Mouse (Mus musculus) gastrocnemius, postnatal 10 days (tissue): ENCODE measurements around the gene Plscr5. TPM values are rescaled to one million over a fixed set of nuclear protein-coding genes. Genes with fewer than 3 reads are reported as not detected.
"Not testable (repeated sequence)": the region's sequence is repeated elsewhere in the genome, so short reads cannot be mapped to it uniquely, and the experiment has no call there.

Experiments used
- DNase-seq: peaks from one replicate; pipeline ENCODE4 v3.0.0; 2021; ENCODE audit warnings: mixed read lengths
- long read RNA-seq, 2 experiments: library from polyadenylated mRNA; stranded (forward); transcript quantifications; one replicate each; pipeline ENCODE4 v2.0.0; 2021
- total RNA-seq, 2 experiments: library from RNA; stranded (reverse); gene quantifications; 2 replicates each; pipeline ENCODE4 v1.2.3; 2021

The Plscr5 gene
- total RNA-seq: not detected
- long read RNA-seq, experiment 1: 0 reads
- long read RNA-seq, experiment 2: 0 reads

DNA sequence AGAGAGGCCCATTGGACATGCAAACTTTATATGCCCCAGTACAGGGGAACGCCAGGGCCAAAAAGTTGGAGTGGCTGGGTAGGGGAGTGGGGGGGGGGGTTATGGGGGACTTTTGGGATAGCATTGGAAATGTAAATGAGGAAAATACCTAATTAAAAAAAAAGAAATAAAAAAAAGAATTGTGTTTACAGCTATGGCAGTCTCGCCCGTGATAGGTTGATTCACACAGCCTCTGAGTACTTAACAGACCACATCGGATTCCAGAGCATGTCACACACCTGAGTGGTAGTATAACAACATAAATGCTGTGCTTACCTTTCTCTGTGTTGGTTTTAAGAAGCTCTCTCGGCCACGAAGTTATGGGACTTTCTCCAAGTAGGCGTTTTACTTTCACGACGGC is at the start of gene Plscr5:
Gene Plscr5 (plus strand): TSS at position 301 of the 400 bp plus-strand sequence.
- DNase-seq: not testable (repeated sequence)

DNA sequence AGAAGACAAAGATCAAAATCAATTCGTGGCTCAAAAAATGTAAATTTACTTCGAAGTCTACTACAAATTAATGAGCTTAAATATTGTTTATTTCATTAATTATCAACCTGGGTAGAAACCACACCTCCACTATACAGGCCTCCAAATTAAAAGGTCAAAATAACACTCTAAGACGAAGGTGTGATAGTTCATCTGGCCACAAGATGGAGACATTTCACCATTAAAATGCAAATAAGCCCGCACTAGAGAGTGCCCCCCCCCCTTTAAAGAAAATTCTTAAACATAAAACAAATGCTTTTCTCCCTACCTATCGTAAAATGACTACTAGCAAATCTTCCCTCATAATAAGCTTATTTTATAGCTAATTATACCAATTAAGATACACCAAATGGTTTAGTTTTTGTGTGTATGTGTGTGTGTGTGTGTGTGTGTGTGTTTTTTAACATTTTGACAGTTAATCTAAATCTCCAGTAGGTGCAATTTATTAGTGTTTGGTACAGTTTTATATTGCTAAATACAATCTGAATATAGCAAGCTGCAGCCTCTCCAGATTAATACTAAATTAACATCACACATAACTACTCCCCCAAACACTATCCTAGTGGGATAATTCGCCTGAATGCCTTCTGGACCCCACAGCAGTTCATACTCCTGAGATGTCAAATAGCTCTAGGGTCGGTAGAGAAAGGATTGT is 45.0 kb upstream of the Plscr5 start:
- DNase-seq: peak; percentile 6

DNA sequence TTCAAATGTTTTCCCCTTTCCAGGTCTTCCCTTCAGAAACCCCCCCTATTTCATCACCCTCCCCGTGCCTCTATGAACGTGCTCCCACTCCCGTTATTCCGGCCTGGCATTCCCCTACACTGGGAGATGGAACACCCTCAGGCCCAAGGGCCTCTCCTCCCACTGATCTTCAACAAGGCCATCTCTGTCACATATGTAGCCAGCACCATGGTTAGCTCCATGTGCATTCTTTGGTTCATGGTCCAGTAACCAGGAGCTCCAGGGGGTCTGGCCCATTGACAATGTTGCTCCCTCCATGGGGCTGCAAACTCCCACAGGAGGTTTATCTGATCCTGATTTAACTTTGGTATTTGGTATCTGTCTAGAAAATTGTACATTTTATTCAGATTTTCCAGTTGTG is 30.5 kb upstream of the Plscr5 start:
- DNase-seq: no peak

DNA sequence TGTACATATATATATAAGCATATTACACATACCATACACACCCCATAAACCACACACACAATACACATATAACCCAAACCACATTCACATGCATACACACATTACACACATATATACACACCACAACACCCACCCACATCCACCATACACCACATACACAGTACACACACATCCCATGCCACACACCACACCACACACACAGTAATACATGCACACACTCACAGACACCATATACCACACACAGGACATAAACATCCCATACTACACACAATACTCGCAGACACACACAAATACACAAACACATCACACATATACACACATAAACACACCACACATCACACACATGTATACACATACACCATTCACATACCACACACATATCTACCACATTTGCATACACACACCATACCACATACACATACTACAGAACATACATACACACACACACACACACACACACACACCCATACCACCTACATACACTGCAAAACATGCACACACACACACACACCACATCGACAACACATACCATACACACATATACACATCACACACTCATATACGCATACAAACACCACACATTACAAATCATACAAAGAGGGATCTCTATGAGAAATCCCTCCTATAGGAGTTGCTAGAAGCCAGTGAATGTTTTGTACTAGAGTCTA is 19.3 kb upstream of the Plscr5 start:
- DNase-seq: no peak

DNA sequence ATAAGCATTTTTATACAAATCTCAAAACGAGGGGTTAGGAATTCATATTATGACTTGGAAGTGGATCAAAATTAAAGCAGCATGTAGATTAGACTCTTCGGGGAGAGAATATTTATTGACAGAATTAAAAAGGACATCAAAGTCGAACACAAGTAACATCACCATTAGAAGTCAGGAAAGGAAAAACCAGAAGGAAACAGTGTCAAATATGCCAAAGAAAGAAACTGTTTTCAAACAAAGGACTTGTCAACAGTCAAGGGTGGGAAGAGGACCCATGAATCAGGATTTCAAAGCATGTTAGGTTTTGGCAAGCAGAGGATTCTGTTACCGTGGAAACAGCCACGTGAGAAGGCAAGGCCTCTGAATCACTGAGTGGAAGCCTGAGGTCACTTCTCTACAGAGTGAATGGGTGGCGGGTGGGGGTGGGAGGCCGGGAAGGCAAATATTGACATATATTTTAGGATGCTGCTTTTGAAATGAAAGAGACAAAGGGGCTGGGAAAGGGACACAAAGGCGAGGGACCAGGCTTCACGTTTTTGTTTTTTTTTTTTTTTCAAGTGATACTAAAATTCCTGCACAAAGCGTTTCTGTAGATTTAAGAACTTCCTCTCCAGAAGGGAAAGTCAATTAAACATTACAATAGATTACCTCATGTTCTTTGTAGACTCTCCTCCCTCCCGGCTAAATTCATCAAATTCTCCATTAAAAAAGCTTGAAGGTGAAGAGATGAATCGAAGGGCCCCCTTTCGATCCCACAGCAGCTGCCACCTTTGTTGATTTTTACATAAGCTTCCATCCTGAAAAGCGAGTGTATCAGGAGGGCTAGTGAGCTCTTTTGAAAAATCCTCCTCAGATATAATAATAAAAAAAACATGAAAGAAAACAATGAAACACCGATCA is 18.3 kb upstream of the Plscr5 start:
- no peak for DNase-seq

DNA sequence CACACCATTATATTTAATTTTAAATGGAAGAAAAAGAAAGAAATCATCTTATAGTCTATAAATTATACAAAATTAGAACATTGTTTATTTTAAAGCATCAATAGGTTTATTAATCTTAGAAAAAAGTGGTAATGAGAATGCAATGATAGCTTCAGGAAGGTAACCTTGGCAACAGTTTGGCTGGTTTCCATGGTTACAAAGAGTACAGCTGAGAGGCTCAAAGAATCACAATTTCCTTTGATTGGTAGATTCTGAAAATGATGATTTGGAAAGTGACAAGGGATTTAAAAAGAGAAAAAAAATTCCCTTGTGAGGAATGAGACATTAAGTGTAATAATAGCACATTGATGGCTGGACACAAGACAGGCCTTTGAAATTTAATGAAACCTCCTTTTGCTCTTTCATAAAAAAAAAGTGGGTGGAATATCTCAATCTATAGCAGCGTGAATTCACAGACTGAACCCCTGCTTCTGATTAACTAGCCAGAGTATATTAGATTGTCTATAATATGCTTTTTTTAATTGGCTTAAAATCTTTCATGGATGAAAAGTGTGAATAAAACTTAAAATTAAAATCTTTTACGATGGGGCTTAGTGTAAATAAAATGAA is 13.8 kb upstream of the Plscr5 start:
- no peak for DNase-seq

DNA sequence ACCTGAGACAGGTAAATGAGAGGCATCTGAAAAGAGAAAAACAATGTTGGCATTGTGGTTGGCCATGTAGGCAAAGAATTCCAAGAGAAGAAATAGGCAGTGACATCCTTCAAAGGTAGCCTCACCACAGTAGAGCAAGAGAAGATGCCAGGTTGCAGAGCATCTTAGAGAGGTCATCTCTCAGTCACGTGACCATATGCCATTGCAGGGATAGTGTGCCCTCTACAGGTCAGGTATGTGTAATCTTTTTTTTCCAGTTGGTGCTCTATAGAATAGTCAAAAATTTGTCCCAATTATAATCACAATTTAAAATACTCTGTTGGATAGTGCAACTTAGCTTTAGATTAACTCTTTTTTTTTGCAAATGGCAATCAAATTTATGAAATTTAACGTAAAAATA is 1.4 kb upstream of the Plscr5 start:
- no peak for DNase-seq

DNA sequence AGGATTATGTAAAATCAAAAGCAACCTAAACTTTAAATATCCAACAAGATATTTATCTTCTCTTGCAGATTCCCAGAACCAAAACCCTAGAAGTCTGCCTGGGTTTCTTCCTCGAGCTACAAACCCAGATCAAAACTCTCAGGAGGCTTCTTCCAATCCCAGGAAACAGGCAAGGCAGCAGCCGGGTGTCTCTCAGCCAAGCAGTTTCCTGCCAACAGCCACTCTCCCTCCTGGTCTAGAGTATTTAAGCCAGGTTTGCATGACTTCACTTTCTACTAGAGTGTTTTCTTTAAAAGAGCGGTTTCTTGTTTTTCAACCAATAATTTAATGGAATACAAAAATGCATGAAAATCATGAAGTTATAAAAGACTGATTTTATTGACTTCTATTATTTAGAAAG is 5.7 kb downstream of the Plscr5 start:
- no peak for DNase-seq

DNA sequence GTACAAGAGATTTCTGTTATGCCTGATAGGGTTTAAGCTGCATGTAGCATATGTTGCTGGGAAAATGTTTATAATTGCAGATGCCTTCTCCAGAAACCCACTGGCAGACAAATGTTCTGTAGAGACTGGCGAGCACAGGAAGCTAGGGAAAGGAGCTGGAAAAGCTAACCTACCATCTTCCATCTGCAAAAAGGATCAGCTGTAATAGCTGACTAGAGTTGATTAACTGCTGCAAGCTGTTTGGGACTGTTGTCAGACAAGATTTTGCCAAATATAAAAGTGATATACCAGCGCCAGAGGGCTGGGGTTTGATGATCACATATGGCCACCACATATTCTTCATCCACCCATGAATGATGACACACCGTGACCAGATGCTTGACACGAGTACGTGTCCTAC is 6.8 kb downstream of the Plscr5 start:
- no peak for DNase-seq

DNA sequence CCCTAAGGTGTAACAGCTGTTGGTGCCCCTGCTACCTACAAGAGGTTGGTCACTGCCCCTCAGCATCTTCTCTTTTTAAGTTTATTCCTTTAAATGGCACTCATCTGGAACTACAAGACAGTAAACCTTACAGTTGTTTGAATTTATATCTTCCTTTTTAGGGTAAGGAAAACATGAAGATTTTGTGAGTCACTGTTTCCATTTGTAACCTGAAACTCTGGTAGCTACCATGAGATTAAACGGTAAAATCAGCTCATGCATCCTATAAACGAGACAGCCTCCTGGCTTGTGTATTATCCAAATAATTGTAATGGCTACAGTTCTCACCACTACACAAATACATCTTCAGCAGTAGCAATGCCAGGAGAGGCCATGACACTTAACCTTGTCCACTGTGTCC is 11.7 kb downstream of the Plscr5 start:
- DNase-seq: no peak

DNA sequence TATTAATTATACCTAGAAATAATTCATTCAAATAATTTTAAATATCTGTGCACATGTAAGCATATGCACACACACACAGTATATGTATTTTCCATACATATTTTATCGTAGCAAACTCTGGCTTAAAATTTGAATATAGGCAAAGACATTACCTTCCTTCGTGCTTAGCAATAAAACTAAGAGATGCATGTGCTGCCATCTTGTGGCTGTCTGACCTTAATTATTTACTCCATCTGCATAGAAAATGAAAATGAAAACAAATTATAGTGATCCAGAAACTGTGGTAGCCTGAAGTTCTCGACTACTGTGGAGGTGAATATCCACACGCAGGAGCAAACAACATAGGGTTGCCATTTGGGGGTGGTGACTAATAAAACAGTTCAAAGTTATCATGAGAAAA is 14.6 kb downstream of the Plscr5 start:
- peak; percentile 33 for DNase-seq

DNA sequence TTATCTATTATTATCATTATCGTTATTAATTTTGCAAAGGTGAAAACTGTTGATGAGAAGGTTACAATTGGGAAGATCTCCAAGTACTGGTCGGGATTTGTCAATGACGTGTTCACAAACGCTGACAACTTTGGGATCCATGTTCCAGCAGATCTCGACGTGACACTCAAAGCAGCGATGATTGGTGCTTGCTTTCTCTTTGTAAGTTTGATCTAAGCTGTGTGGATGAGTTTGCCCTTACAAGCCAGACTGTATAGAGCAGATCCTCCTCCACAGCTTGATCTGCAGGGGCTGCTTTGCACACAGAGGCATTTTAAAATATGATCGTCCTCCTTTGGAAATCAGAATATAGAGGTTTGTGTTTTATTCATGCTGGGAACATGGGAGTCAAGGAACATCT is 15.0 kb downstream of the Plscr5 start:
- DNase-seq: no peak

DNA sequence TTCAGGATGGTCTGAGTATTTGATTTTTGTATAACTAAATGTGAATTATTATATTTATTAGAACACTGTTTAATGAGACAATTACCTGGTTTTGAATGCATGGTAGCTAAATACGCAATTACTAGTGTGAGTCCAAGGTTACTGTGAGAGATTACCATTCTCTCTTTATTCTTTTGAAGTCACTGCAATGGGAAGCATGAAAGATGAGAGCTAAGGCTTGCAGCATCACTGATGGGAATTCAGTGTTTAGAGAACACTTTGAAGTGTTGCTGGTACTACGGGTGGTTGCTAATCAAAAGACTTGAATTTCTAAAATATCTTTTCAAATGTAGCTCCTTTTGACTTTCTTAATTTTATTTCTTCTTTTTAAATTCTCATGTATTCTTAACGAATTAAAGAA is 17.1 kb downstream of the Plscr5 start:
- no peak for DNase-seq

DNA sequence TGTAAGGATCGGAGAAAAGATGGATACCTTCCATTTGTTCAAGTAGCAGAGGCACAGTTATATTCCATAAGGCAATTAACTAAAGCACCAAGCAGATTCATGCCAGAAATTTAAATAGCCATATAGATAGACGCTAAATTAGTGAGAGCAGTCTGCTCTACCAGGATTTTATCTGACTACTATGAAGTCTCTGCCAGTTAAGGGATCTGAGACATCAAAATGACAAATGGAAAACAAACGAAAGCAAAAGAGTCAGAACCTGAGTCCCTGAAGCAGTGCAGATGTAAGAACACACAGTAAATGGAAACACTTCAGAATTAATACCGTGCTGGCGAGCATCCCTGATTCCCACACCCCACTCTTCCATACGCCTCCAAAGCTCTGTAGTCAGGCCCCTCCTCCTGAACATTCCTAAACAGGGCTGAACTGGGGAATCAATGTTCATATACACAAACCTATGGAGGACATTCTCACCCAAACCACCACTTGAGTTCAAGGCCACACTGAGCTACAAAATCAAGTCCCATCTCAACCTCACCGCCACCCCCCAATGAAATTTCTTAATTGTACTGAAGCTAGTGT is 17.7 kb downstream of the Plscr5 start:
- no peak for DNase-seq

DNA sequence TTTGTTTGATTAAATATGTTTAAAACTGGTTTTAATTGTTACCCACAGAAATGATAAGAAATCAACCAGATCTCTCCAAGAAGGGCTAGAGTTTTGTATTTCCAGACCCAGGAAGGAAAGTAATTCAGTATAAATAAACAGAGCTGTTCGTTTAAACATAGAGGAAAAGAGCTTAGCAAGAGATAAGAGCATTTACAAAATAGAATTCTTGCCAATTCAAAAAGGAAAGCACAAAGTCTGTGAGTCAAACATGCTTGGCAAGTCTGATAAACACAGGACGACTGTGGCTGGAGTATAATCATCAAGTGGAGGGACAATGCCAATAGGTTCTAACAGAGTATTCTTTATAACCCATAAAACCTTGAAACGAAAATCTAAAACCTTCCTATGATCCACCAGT is 18.3 kb downstream of the Plscr5 start:
- DNase-seq: no peak

DNA sequence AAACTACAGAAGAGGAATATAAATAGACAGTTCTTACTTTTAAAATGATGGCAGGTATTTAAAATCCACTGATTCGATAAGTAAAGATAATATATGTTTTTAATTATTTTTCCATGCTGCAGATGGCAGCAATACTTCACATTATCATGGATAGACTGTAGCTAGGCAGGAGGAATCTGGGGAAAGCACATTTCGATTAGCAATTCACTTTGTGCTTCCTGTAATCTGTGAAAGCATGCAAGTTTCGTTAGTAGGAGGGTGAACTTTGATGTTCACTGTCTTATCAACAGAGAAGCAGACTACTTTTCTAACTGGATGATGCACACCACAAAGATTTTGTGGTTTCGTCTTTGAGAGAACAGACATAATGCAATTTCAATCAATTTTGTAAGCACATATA is 24.7 kb downstream of the Plscr5 start:
- DNase-seq: no peak

DNA sequence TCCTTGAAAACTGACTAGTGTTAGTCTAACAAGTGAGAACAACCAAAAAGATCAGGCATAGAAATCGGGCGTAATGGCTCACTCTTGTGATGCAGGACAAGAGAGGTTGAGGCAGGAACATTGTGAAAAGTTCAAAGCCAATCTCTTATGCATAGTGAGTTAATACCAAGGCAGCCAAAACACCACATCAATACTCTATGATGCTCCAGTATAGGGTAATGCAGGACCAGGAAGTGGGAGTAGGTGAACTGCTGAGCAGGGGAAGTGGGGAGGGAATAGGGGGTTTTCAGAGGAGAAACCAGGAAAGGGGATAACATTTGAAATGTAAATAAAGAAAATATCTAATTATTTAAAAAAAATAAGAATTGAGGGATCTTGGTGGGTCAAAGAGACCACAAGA is 25.2 kb downstream of the Plscr5 start:
- DNase-seq: no peak

DNA sequence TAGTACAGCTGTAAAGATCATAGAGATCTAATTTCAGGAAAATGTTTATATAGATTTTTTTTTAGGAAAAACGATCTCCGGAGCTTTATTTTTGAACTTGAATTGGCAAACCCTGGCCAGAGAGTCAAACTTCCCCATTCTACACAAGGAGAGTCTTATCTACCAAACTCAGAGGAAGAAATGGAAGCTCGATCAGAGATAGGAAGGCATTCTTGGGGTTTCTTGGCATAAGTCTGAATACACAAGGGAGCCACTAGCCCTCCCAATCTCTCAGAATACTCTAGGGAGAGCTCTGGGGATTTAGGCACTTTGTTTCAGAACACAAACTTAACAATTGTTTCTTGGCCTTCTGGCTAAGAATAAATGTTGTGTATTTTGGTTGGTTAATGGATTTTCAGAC is 27.4 kb downstream of the Plscr5 start:
- no peak for DNase-seq

DNA sequence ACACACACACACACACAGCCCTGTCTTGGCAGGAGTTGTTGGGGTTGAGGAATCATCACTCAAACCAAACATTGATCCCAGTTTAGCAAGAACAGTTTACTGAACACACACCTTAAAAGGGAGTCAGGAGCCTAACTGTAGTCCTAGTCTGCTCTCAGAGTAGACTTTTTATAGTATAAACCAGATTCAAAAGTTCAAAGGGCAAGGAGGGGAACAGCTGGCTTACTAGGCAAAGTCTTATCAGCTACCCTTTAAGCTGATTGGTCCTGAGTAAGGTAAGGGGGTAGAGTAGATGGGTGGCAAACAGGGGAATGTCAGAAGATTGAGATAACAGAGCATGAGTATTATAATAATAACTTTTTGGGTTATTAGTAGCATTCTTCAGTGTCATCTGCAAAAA is 28.7 kb downstream of the Plscr5 start:
- no peak for DNase-seq

DNA sequence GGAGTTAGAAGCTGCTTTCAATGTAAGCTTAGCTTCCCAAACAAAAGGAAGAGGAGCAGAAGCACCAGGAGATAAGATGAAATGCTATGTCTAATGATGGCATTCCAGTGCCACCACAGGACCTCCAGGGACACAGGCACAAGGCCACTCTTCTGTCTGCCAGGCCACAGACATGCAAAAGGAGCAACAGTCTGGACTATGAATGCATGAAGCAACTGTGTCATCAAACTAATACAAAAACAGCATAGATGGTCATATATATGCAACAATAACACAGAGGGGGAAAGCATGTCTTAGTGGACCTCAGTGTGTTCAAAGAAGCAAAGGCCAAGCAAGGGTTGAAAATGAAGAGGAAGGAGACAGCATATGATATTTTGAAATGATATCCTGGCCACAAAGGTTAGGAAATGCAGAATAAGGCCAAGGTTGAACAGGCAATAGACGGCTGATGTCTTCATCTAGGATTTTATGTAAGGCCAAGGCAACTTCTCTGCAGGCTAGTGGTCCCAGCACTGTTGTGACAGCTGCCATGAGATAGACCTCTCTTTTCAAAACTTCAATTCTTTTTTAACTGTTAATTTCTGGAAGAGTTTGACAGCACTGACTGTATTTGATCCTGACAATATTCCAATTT is 32.0 kb downstream of the Plscr5 start:
- DNase-seq: no peak

DNA sequence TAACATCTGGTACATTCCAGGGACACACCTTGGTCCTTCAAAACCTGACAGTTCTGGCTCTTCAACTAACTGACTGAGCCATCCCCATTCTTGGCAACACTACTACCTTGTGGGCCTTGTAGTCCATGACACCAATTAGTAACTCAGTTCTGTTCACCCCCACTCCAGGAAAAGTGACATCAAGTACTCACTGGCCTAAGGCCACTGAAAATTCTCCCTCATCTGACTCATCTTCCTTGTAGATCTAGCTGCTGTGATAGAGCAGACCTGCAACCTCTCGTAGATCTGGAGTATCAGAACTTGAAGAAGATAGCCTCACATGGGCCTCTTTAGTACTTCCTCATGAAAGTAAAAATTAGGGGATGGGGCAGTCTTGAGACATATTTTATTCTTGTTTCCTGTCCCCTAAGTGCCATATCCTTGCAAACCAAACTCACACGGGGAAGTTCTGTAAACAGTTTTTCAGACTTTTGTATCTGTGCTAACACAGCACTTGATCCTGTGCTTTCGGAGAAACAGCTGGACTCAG is 33.5 kb downstream of the Plscr5 start:
- no peak for DNase-seq

DNA sequence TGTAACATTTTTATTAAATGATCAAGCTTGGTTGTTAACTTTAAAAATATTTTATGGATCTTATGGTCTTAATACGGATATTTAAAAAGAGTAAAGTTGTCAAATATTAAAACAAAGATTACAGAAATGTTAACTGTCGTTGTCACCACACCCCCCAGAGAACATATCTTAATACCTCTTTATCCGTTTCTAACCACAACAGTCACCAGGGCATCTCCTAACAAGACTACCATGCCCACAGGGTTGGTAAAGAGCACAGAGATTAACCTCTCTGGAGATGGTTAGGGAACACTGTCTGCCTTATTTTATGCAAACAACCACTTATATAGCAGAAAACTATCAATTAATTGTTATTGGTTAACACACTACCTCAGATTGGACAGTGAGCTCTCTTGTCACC is 34.1 kb downstream of the Plscr5 start:
- no peak for DNase-seq
